Mouse (Mus musculus): ENCODE measurements around the gene Fam69b. TPM values are rescaled to one million over a fixed set of nuclear protein-coding genes. Genes with fewer than 3 reads are reported as not detected.
A peak's percentile ranks its signal among the peaks of the same experiment; 100 is the strongest.

The Fam69b gene
- polyA plus RNA-seq, 1 experiment from 2014 or later, result 15.2 TPM

- H3K36me3 ChIP-seq (ENCODE audit: control insufficient read depth, insufficient read depth, low read length), result no peaks in the 10 kb centered on the region
- no peak overlapping the region for H3K4me2 ChIP-seq (ENCODE audit: low read length)
- 15% methylated on average over 3 of the region's 3 CpGs for WGBS
- no peak overlapping the region for H3K9ac ChIP-seq (ENCODE audit: low read length)
- H3K27ac ChIP-seq (replicated peaks in 1 of 2; ENCODE audit: control insufficient read depth in 1 of 2, insufficient read depth in 1 of 2, low read depth in 2 of 2, low read length in 2 of 2), result no peak overlapping the region
- no peak overlapping the region for H3K4me3 ChIP-seq (ENCODE audit: control insufficient read depth in 1 of 2, insufficient read depth in 1 of 2, low read depth in 1 of 2, low read length in 2 of 2)
- H3K4me1 ChIP-seq (ENCODE audit: control insufficient read depth in 2 of 2, insufficient read depth in 2 of 2, low read length in 2 of 2), result no peaks in the 10 kb centered on the region
- H3K9me3 ChIP-seq (ENCODE audit: control insufficient read depth, low read length), result no peaks in the 10 kb centered on the region
- H3K27me3 ChIP-seq (ENCODE audit: control insufficient read depth, insufficient read depth, low read length), result no peaks in the 10 kb centered on the region
- peak; percentile 91 for ATAC-seq (ENCODE audit: insufficient number of reproducible peaks, insufficient read depth, low FRiP score, low read depth)
These were observed 18.5 kb downstream of the Fam69b start for GRCm38 (mm10) chr2:26646643-26647293.

GRCm38 (mm10) chr2:26654687-26655086, 26.4 kb downstream of the Fam69b start:
- H3K9me3 ChIP-seq (ENCODE audit: control insufficient read depth, low read length), result no peaks in the 10 kb centered on the region
- no peak overlapping the region for H3K9ac ChIP-seq (ENCODE audit: low read length)
- ATAC-seq (ENCODE audit: insufficient number of reproducible peaks, insufficient read depth, low FRiP score, low read depth), result no peak
- H3K27me3 ChIP-seq (ENCODE audit: control insufficient read depth, insufficient read depth, low read length), result no peaks in the 10 kb centered on the region
- no peaks in the 10 kb centered on the region for H3K36me3 ChIP-seq (ENCODE audit: control insufficient read depth, insufficient read depth, low read length)
- no peak overlapping the region for H3K4me2 ChIP-seq (ENCODE audit: low read length)
- H3K27ac ChIP-seq (replicated peaks in 1 of 2; ENCODE audit: control insufficient read depth in 1 of 2, insufficient read depth in 1 of 2, low read depth in 2 of 2, low read length in 2 of 2), result no peak overlapping the region
- no peak overlapping the region for H3K4me3 ChIP-seq (ENCODE audit: control insufficient read depth in 1 of 2, insufficient read depth in 1 of 2, low read depth in 1 of 2, low read length in 2 of 2)
- 77% methylated on average over 1 of the region's 1 CpGs for WGBS
- H3K4me1 ChIP-seq (ENCODE audit: control insufficient read depth in 2 of 2, insufficient read depth in 2 of 2, low read length in 2 of 2), result no peaks in the 10 kb centered on the region

GRCm38 (mm10) chr2:26657426-26657825, 29.2 kb downstream of the Fam69b start:
- Histone ChIP-seq H3K4me3 (ENCODE audit: control insufficient read depth in 1 of 2, insufficient read depth in 1 of 2, low read depth in 1 of 2, low read length in 2 of 2) (no peak overlapping the region), H3K36me3 (ENCODE audit: control insufficient read depth, insufficient read depth, low read length) (no peaks in the 10 kb centered on the region), H3K27me3 (ENCODE audit: control insufficient read depth, insufficient read depth, low read length) (no peaks in the 10 kb centered on the region), H3K4me2 (ENCODE audit: low read length) (no peak overlapping the region), H3K27ac (replicated peaks in 1 of 2; ENCODE audit: control insufficient read depth in 1 of 2, insufficient read depth in 1 of 2, low read depth in 2 of 2, low read length in 2 of 2) (no peak overlapping the region), H3K9me3 (ENCODE audit: control insufficient read depth, low read length) (no peaks in the 10 kb centered on the region), H3K9ac (ENCODE audit: low read length) (no peak overlapping the region), H3K4me1 (ENCODE audit: control insufficient read depth in 2 of 2, insufficient read depth in 2 of 2, low read length in 2 of 2) (peaks cover 0 to 6% of the 10 kb centered on the region in 2 experiments; a peak in 2 of 4 replicates)
- ATAC-seq (ENCODE audit: insufficient number of reproducible peaks, insufficient read depth, low FRiP score, low read depth), result no peak
- WGBS, result 76% methylated on average over 2 of the region's 2 CpGs

- H3K4me3 ChIP-seq (ENCODE audit: control insufficient read depth in 1 of 2, insufficient read depth in 1 of 2, low read depth in 1 of 2, low read length in 2 of 2), result peak overlapping the region; percentile 21 to 34
- no peaks in the 10 kb centered on the region for H3K27me3 ChIP-seq (ENCODE audit: control insufficient read depth, insufficient read depth, low read length)
- H3K4me1 ChIP-seq (ENCODE audit: control insufficient read depth in 2 of 2, insufficient read depth in 2 of 2, low read length in 2 of 2), result peaks cover 0 to 6% of the 10 kb centered on the region in 2 experiments; a peak in 2 of 4 replicates
- H3K4me2 ChIP-seq (ENCODE audit: low read length), result peak overlapping the region; percentile 73
- ATAC-seq (ENCODE audit: insufficient number of reproducible peaks, insufficient read depth, low FRiP score, low read depth), result no peak
- WGBS, result 2% methylated on average over 19 of the region's 20 CpGs
- no peaks in the 10 kb centered on the region for H3K9me3 ChIP-seq (ENCODE audit: control insufficient read depth, low read length)
- no peak overlapping the region for H3K27ac ChIP-seq (replicated peaks in 1 of 2; ENCODE audit: control insufficient read depth in 1 of 2, insufficient read depth in 1 of 2, low read depth in 2 of 2, low read length in 2 of 2)
- H3K9ac ChIP-seq (ENCODE audit: low read length), result peak overlapping the region; percentile 21; the same call in 1 of the 2 replicates
- H3K36me3 ChIP-seq (ENCODE audit: control insufficient read depth, insufficient read depth, low read length), result no peaks in the 10 kb centered on the region
These were observed 33.0 kb downstream of the Fam69b start for GRCm38 (mm10) chr2:26661143-26661752.

GRCm38 (mm10) chr2:26661768-26662508, 33.7 kb downstream of the Fam69b start:
- Histone ChIP-seq H3K36me3 (ENCODE audit: control insufficient read depth, insufficient read depth, low read length) (no peaks in the 10 kb centered on the region), H3K4me2 (ENCODE audit: low read length) (peak overlapping the region; percentile 73), H3K9ac (ENCODE audit: low read length) (peak overlapping the region; percentile 21; the same call in 1 of the 2 replicates), H3K4me3 (ENCODE audit: control insufficient read depth in 1 of 2, insufficient read depth in 1 of 2, low read depth in 1 of 2, low read length in 2 of 2) (peak overlapping the region in 1 of 2 experiments; percentile 34; a peak in 2 of 4 replicates), H3K9me3 (ENCODE audit: control insufficient read depth, low read length) (no peaks in the 10 kb centered on the region), H3K4me1 (ENCODE audit: control insufficient read depth in 2 of 2, insufficient read depth in 2 of 2, low read length in 2 of 2) (peaks cover 0 to 6% of the 10 kb centered on the region in 2 experiments; a peak in 2 of 4 replicates), H3K27ac (replicated peaks in 1 of 2; ENCODE audit: control insufficient read depth in 1 of 2, insufficient read depth in 1 of 2, low read depth in 2 of 2, low read length in 2 of 2) (no peak overlapping the region), H3K27me3 (ENCODE audit: control insufficient read depth, insufficient read depth, low read length) (no peaks in the 10 kb centered on the region)
- ATAC-seq (ENCODE audit: insufficient number of reproducible peaks, insufficient read depth, low FRiP score, low read depth), result no peak
- 43% methylated on average over 29 of the region's 29 CpGs for WGBS

GRCm38 (mm10) chr2:26662509-26662882, 34.2 kb downstream of the Fam69b start:
- Histone ChIP-seq H3K9me3 (ENCODE audit: control insufficient read depth, low read length) (no peaks in the 10 kb centered on the region), H3K27ac (replicated peaks in 1 of 2; ENCODE audit: control insufficient read depth in 1 of 2, insufficient read depth in 1 of 2, low read depth in 2 of 2, low read length in 2 of 2) (no peak overlapping the region), H3K4me1 (ENCODE audit: control insufficient read depth in 2 of 2, insufficient read depth in 2 of 2, low read length in 2 of 2) (peaks cover 0 to 6% of the 10 kb centered on the region in 2 experiments; a peak in 2 of 4 replicates), H3K4me2 (ENCODE audit: low read length) (no peak overlapping the region), H3K27me3 (ENCODE audit: control insufficient read depth, insufficient read depth, low read length) (no peaks in the 10 kb centered on the region), H3K4me3 (ENCODE audit: control insufficient read depth in 1 of 2, insufficient read depth in 1 of 2, low read depth in 1 of 2, low read length in 2 of 2) (no peak overlapping the region), H3K9ac (ENCODE audit: low read length) (no peak overlapping the region), H3K36me3 (ENCODE audit: control insufficient read depth, insufficient read depth, low read length) (no peaks in the 10 kb centered on the region)
- WGBS, result 78% methylated on average over 13 of the region's 13 CpGs
- ATAC-seq (ENCODE audit: insufficient number of reproducible peaks, insufficient read depth, low FRiP score, low read depth), result no peak

GRCm38 (mm10) chr2:26663112-26663511, 34.9 kb downstream of the Fam69b start:
- Histone ChIP-seq H3K4me2 (ENCODE audit: low read length) (no peak overlapping the region), H3K36me3 (ENCODE audit: control insufficient read depth, insufficient read depth, low read length) (no peaks in the 10 kb centered on the region), H3K27me3 (ENCODE audit: control insufficient read depth, insufficient read depth, low read length) (no peaks in the 10 kb centered on the region), H3K9me3 (ENCODE audit: control insufficient read depth, low read length) (no peaks in the 10 kb centered on the region), H3K9ac (ENCODE audit: low read length) (no peak overlapping the region), H3K4me1 (ENCODE audit: control insufficient read depth in 2 of 2, insufficient read depth in 2 of 2, low read length in 2 of 2) (peaks cover 0 to 6% of the 10 kb centered on the region in 2 experiments; a peak in 2 of 4 replicates), H3K27ac (replicated peaks in 1 of 2; ENCODE audit: control insufficient read depth in 1 of 2, insufficient read depth in 1 of 2, low read depth in 2 of 2, low read length in 2 of 2) (no peak overlapping the region), H3K4me3 (ENCODE audit: control insufficient read depth in 1 of 2, insufficient read depth in 1 of 2, low read depth in 1 of 2, low read length in 2 of 2) (no peak overlapping the region)
- ATAC-seq (ENCODE audit: insufficient number of reproducible peaks, insufficient read depth, low FRiP score, low read depth), result no peak
- whole genome bisulfite sequencing, result 45% methylated on average over 10 of the region's 10 CpGs
